In genomic region chr12:105076511-105076910, GRCm38 (mm10) we compare ENCODE assay signal across 18 mouse cellular contexts. TPM values are rescaled to one million over a fixed set of nuclear protein-coding genes. Genes with fewer than 3 reads are reported as not detected.
A peak's percentile ranks its signal among the peaks of the same experiment; 100 is the strongest.
DNase-seq lines count a peak whose midpoint lies in the region; ATAC-seq and TF ChIP-seq lines count a peak whose summit lies in the region.
"Had no signal": no experiment of that assay in that cellular context is flagged by ENCODE, and none has a peak within 500 bp of the region (broad histone marks: within the 10 kb centered on the region; RNA-seq: fewer than 3 reads in every experiment).

No protein-coding gene starts in this region.

- H3K27ac ChIP-seq in kidney, embryonic 15.5 days: peak overlapping the region; percentile 37; the same call in 1 of the 2 replicates
- peak overlapping the region; percentile 95 for H3K27ac ChIP-seq in ES-E14 (ENCODE audit: insufficient read depth, low read depth, low read length, poor library complexity, severe bottlenecking)
- peak overlapping the region; percentile 58 for H3K27ac ChIP-seq in hindbrain, embryonic 15.5 days (replicated peaks)
- H3K27ac ChIP-seq in midbrain, postnatal 0 days (ENCODE audit: low read depth, low read length): peak overlapping the region; percentile 43; the same call in 1 of the 2 replicates
- H3K27ac ChIP-seq: intestine, embryonic 15.5 days; liver, embryonic 13.5 days had no signal

- no peak overlapping the region for H3K4me2 ChIP-seq in kidney, embryonic 15.5 days
- H3K4me2 ChIP-seq in hindbrain, embryonic 15.5 days: no peak overlapping the region
- no peak overlapping the region for H3K4me2 ChIP-seq in midbrain, postnatal 0 days (ENCODE audit: low read depth, low read length, poor library complexity, severe bottlenecking)
- H3K4me2 ChIP-seq: intestine, embryonic 15.5 days; liver, embryonic 13.5 days; lung, embryonic 14.5 days had no signal

- WGBS in kidney, embryonic 15.5 days: 76% methylated on average over 3 of the region's 3 CpGs
- 63% methylated on average over 3 of the region's 3 CpGs for WGBS in hindbrain, embryonic 15.5 days
- 75% methylated on average over 3 of the region's 3 CpGs for WGBS in midbrain, postnatal 0 days

- no peaks in the 10 kb centered on the region for H3K36me3 ChIP-seq in kidney, embryonic 15.5 days
- H3K36me3 ChIP-seq in ES-E14 (ENCODE audit: control insufficient read depth, insufficient read depth, low read length, poor library complexity, severe bottlenecking): no peaks in the 10 kb centered on the region
- no peaks in the 10 kb centered on the region for H3K36me3 ChIP-seq in hindbrain, embryonic 15.5 days
- H3K36me3 ChIP-seq in midbrain, postnatal 0 days (ENCODE audit: insufficient read depth, low read length): no peaks in the 10 kb centered on the region
- H3K36me3 ChIP-seq: intestine, embryonic 15.5 days; liver, embryonic 13.5 days had no signal

- DNase-seq in kidney, adult 18-20 months: no peak
- DNase-seq in ES-E14 (ENCODE audit: low read depth, low spot score): peak; percentile 62
- DNase-seq in midbrain, postnatal 0 days (ENCODE audit: low spot score): no peak
- no peak for DNase-seq in adrenal gland, adult 18-20 months (ENCODE audit: low spot score in 2 of 2)
- DNase-seq in embryo, embryonic 10.5 days (ENCODE audit: low spot score): no peak
- DNase-seq: cerebellum, adult 11-12 months; cerebellum, postnatal 10 days; heart, postnatal 4 days; kidney, postnatal 36 days; liver, embryonic 13.5 days; lung, embryonic 14.5 days; right cerebral cortex, adult 18-20 months; right cerebral cortex, postnatal 4 days; thymus, adult 18-20 months; thymus, postnatal 4 days had no signal

- no peak overlapping the region for H3K4me3 ChIP-seq in kidney, embryonic 15.5 days (replicated peaks)
- no peak overlapping the region for H3K4me3 ChIP-seq in ES-E14 (ENCODE audit: insufficient read depth in 1 of 2, low read depth in 1 of 2, low read length in 2 of 2, poor library complexity in 1 of 2, severe bottlenecking in 1 of 2)
- H3K4me3 ChIP-seq in hindbrain, embryonic 15.5 days: no peak overlapping the region
- H3K4me3 ChIP-seq in midbrain, postnatal 0 days (ENCODE audit: low read depth, low read length): no peak overlapping the region
- H3K4me3 ChIP-seq: intestine, embryonic 15.5 days; liver, embryonic 13.5 days had no signal

- TF ChIP-seq CTCF in midbrain, postnatal 0 days (IDR thresholded peaks at IDR 0.05): no peak

- no peak overlapping the region for H3K9ac ChIP-seq in kidney, embryonic 15.5 days
- no peak overlapping the region for H3K9ac ChIP-seq in ES-E14 (ENCODE audit: insufficient read depth, low read depth, low read length, poor library complexity, severe bottlenecking)
- H3K9ac ChIP-seq in hindbrain, embryonic 15.5 days: no peak overlapping the region
- no peak overlapping the region for H3K9ac ChIP-seq in midbrain, postnatal 0 days (replicated peaks; ENCODE audit: low read length, poor library complexity, severe bottlenecking)
- H3K9ac ChIP-seq: intestine, embryonic 15.5 days; liver, embryonic 13.5 days; lung, embryonic 14.5 days had no signal

- H3K4me1 ChIP-seq in kidney, embryonic 15.5 days: peaks cover 8% of the 10 kb centered on the region
- H3K4me1 ChIP-seq in ES-E14 (ENCODE audit: control insufficient read depth in 2 of 2, insufficient read depth in 2 of 2, low read length in 2 of 2, poor library complexity in 1 of 2): peaks cover 3 to 8% of the 10 kb centered on the region in 2 experiments; a peak in 2 of 4 replicates
- H3K4me1 ChIP-seq in hindbrain, embryonic 15.5 days (replicated peaks): peaks cover 12% of the 10 kb centered on the region
- no peaks in the 10 kb centered on the region for H3K4me1 ChIP-seq in midbrain, postnatal 0 days (ENCODE audit: insufficient read depth, low read length)
- H3K4me1 ChIP-seq: intestine, embryonic 15.5 days; liver, embryonic 13.5 days had no signal

- H3K9me3 ChIP-seq in kidney, embryonic 15.5 days (replicated peaks): no peaks in the 10 kb centered on the region
- H3K9me3 ChIP-seq in ES-E14 (ENCODE audit: control insufficient read depth, insufficient read depth, low read depth, low read length): no peaks in the 10 kb centered on the region
- no peaks in the 10 kb centered on the region for H3K9me3 ChIP-seq in hindbrain, embryonic 15.5 days
- H3K9me3 ChIP-seq in midbrain, postnatal 0 days (ENCODE audit: low read length): no peaks in the 10 kb centered on the region
- H3K9me3 ChIP-seq: intestine, embryonic 15.5 days; liver, embryonic 13.5 days had no signal

- no peak for ATAC-seq in kidney, embryonic 15.5 days (replicated peaks; ENCODE audit: low FRiP score)
- no peak for ATAC-seq in hindbrain, embryonic 15.5 days (ENCODE audit: low FRiP score, low read depth)
- no peak for ATAC-seq in midbrain, postnatal 0 days (ENCODE audit: low FRiP score)
- ATAC-seq: intestine, embryonic 15.5 days had no signal

- H3K27me3 ChIP-seq in kidney, embryonic 15.5 days: no peaks in the 10 kb centered on the region
- H3K27me3 ChIP-seq in hindbrain, embryonic 15.5 days: no peaks in the 10 kb centered on the region
- H3K27me3 ChIP-seq in midbrain, postnatal 0 days (ENCODE audit: insufficient read depth, low read length): no peaks in the 10 kb centered on the region
- H3K27me3 ChIP-seq: intestine, embryonic 15.5 days; liver, embryonic 13.5 days had no signal

- in situ Hi-C loops in ES-E14 (cut with MboI; ENCODE audit: low sequenced_read_pairs in 2 of 2, unreplicated experiment in 2 of 2): no loop called here

TF ChIP-seq in ES-E14, 5 proteins besides CTCF, POLR2A, EP300 and RAD21:
- no peak for TF ChIP-seq MAFK (IDR thresholded peaks at IDR 0.05; ENCODE audit: insufficient read depth, low read depth, low read length)
- no peak for TF ChIP-seq HCFC1 (IDR thresholded peaks at IDR 0.05; ENCODE audit: borderline replicate concordance, insufficient read depth, low read length)
- 0 out of 2 replicates have a peak, but pooled peaks have one; percentile 11 for TF ChIP-seq CHD2 (IDR thresholded peaks at IDR 0.05; ENCODE audit: low read depth, low read length)
- TF ChIP-seq ZNF384 (IDR thresholded peaks at IDR 0.05; ENCODE audit: low read depth, low read length): no peak

RNA-seq across cellular contexts. Expression of gene Glrx5, which starts 44.0 kb away (rescaled TPM):
- polyA plus RNA-seq in kidney, embryonic 15.5 days (2015; fragmentation: Nextera tagmentation; extraction: Ambion mirVana): 159 and 184 TPM in 2 replicates
- total RNA-seq in ES-E14 (2012; rRNA removed): 34.2 and 39.4 TPM in 2 replicates
- 164 and 169 TPM in 2 replicates for polyA plus RNA-seq in hindbrain, embryonic 15.5 days (2015; fragmentation: Nextera tagmentation; extraction: Ambion mirVana)
- 35.8 and 50.9 TPM in 2 replicates for total RNA-seq in midbrain, postnatal 0 days (2014; rRNA removed)
- 175 and 185 TPM in 2 replicates for polyA plus RNA-seq in midbrain, postnatal 0 days (2015; fragmentation: Nextera tagmentation; extraction: Ambion mirVana)
- 100 to 1,000 TPM; 115 to 227 TPM for total RNA-seq in adrenal gland, adult 18-20 months (2021)

Comparison
In these comparisons a context has a peak if more than half of its experiments do, and no peak if none do; other contexts are left out.
1. H3K27ac ChIP-seq: peak in every context shown above with its lines; median percentile 95 in ES-E14; 58 in hindbrain, embryonic 15.5 days; 43 in midbrain, postnatal 0 days; 37 in kidney, embryonic 15.5 days.